Comparison of ENCODE assay signal across 8 mouse cellular contexts in genomic region chr7:45459564-45460140, GRCm38 (mm10). TPM values are rescaled to one million over a fixed set of nuclear protein-coding genes. Genes with fewer than 3 reads are reported as not detected.
DNase-seq lines count a peak whose midpoint lies in the region; ATAC-seq and TF ChIP-seq lines count a peak whose summit lies in the region.
"Not testable (repeated sequence)": the region's sequence is repeated elsewhere in the genome, so short reads cannot be mapped to it uniquely, and the experiment has no call there.

TSS of gene Ftl1 (minus strand) at chr7:45459884.

- ATAC-seq in forebrain, postnatal 0 days = peak; percentile 96
- ATAC-seq in lung, embryonic 15.5 days (ENCODE audit: borderline replicate concordance, extremely low read depth, low FRiP score, low TSS enrichment) = peak; percentile 95

- H3K4me3 ChIP-seq in MEL (ENCODE audit: control insufficient read depth in 1 of 2, insufficient read depth in 1 of 2, low read depth in 2 of 2, low read length in 2 of 2) = peak within 1 kb of the TSS; percentile 78 to 80
- peak within 1 kb of the TSS; percentile 96 for H3K4me3 ChIP-seq in cerebellum, adult 2 months (replicated peaks; ENCODE audit: insufficient read depth, low read depth, low read length)
- H3K4me3 ChIP-seq in forebrain, postnatal 0 days (ENCODE audit: low read depth, low read length) = peak within 1 kb of the TSS; percentile 87
- peak within 1 kb of the TSS; percentile 76 for H3K4me3 ChIP-seq in lung, embryonic 15.5 days

- peak in 1 of 2 experiments; percentile 37; a peak in 1 of 4 replicates for TF ChIP-seq EP300 in MEL (IDR thresholded peaks at IDR 0.05; ENCODE audit: low read depth in 1 of 2, low read length in 2 of 2)

- H3K79me2 ChIP-seq in MEL (ENCODE audit: control insufficient read depth, insufficient read depth, low read length, poor library complexity) = peaks cover 24% of the 10 kb centered on the region

- H3K9ac ChIP-seq in MEL (ENCODE audit: control insufficient read depth, low read depth, low read length, poor library complexity, severe bottlenecking) = peak within 1 kb of the TSS; percentile 93
- peak within 1 kb of the TSS; percentile 87 for H3K9ac ChIP-seq in forebrain, postnatal 0 days
- H3K9ac ChIP-seq in lung, embryonic 15.5 days = peak within 1 kb of the TSS; percentile 85

- peak within 1 kb of the TSS; percentile 96 for H3K27ac ChIP-seq in MEL (ENCODE audit: control insufficient read depth, low read depth, low read length)
- H3K27ac ChIP-seq in cerebellum, adult 2 months (ENCODE audit: insufficient read depth, low read length) = peak within 1 kb of the TSS; percentile 89
- H3K27ac ChIP-seq in forebrain, postnatal 0 days (ENCODE audit: low read depth, low read length) = peak within 1 kb of the TSS; percentile 92
- H3K27ac ChIP-seq in lung, embryonic 15.5 days = peak within 1 kb of the TSS; percentile 89

- peak within 1 kb of the TSS; percentile 76 for H3K4me2 ChIP-seq in forebrain, postnatal 0 days (ENCODE audit: low read depth)
- H3K4me2 ChIP-seq in lung, embryonic 15.5 days = peak within 1 kb of the TSS; percentile 72

- not testable (repeated sequence) for TF ChIP-seq CTCF in MEL (IDR thresholded peaks at IDR 0.05 in 2 of 3, conservative IDR thresholded peaks at IDR 0.05 in 1 of 3; ENCODE audit: control insufficient read depth in 1 of 3, insufficient read depth in 1 of 3, low read depth in 2 of 3, low read length in 3 of 3, poor library complexity in 1 of 3, severe bottlenecking in 1 of 3); cerebellum, adult 2 months (IDR thresholded peaks at IDR 0.05; ENCODE audit: borderline replicate concordance, insufficient read depth, low read depth, low read length); forebrain, postnatal 0 days (IDR thresholded peaks at IDR 0.05; ENCODE audit: low read depth)

- not testable (repeated sequence) for H3K27me3 ChIP-seq in MEL (ENCODE audit: control insufficient read depth in 1 of 2, insufficient read depth in 2 of 2, low read length in 2 of 2); cerebellum, adult 2 months (ENCODE audit: control insufficient read depth, insufficient read depth, low read length); forebrain, postnatal 0 days (ENCODE audit: insufficient read depth, low read length); lung, embryonic 15.5 days

- TF ChIP-seq POLR2A in MEL (IDR thresholded peaks at IDR 0.05; ENCODE audit: control insufficient read depth in 1 of 2, insufficient read depth in 1 of 2, low read depth in 1 of 2, low read length in 2 of 2, poor library complexity in 1 of 2) = peak; percentile 94 to 97
- TF ChIP-seq POLR2A in cerebellum, adult 2 months (IDR thresholded peaks at IDR 0.05; ENCODE audit: borderline replicate concordance, insufficient read depth, low read length) = peak; percentile 94; the same call in 1 of the 2 replicates

- peak; percentile 98 for DNase-seq in MEL (ENCODE audit: low read depth, low spot score)
- DNase-seq in cerebellum, adult 2 months = peak; percentile 95 to 99
- DNase-seq in forebrain, postnatal 0 days = peak; percentile 99
- DNase-seq in heart, postnatal 4 days = peak; percentile 97
- DNase-seq in layer of hippocampus, adult 8-10 months (ENCODE audit: low spot score in 2 of 2) = peak; percentile 97 to 98
- peak; percentile 98 for DNase-seq in ovary, adult 18-20 months (ENCODE audit: low spot score)
- peak; percentile 99 for DNase-seq in thymus, postnatal 0 days (ENCODE audit: low spot score)

- H3K36me3 ChIP-seq in MEL (ENCODE audit: control insufficient read depth in 1 of 2, insufficient read depth in 2 of 2, low read length in 2 of 2) = peaks cover 7 to 22% of the 10 kb centered on the region in 2 experiments
- peaks cover 47% of the 10 kb centered on the region for H3K36me3 ChIP-seq in forebrain, postnatal 0 days (ENCODE audit: insufficient read depth)
- H3K36me3 ChIP-seq in lung, embryonic 15.5 days = peaks cover 53% of the 10 kb centered on the region

- WGBS in cerebellum, adult 2 months = under 1% methylated on average over 37 of the region's 37 CpGs
- under 1% methylated on average over 32 of the region's 37 CpGs for WGBS in forebrain, postnatal 0 days
- WGBS in lung, embryonic 15.5 days = under 1% methylated on average over 33 of the region's 37 CpGs

- not testable (repeated sequence) for H3K9me3 ChIP-seq in MEL (replicated peaks; ENCODE audit: insufficient read depth, low read length); forebrain, postnatal 0 days (ENCODE audit: low read length); lung, embryonic 15.5 days

- not testable (repeated sequence) for TF ChIP-seq RAD21 in MEL (IDR thresholded peaks at IDR 0.05; ENCODE audit: low read depth, low read length)

- peaks cover 7 to 22% of the 10 kb centered on the region in 2 experiments; a peak in 3 of 4 replicates for H3K4me1 ChIP-seq in MEL (ENCODE audit: control insufficient read depth in 1 of 2, insufficient read depth in 2 of 2, low read length in 2 of 2)
- H3K4me1 ChIP-seq in cerebellum, adult 2 months (ENCODE audit: control insufficient read depth, insufficient read depth, low read length) = peaks cover 11% of the 10 kb centered on the region
- H3K4me1 ChIP-seq in forebrain, postnatal 0 days (ENCODE audit: insufficient read depth) = peaks cover 21% of the 10 kb centered on the region
- peaks cover 36% of the 10 kb centered on the region for H3K4me1 ChIP-seq in lung, embryonic 15.5 days

TF ChIP-seq in MEL, 35 proteins besides CTCF, POLR2A, EP300 and RAD21:
- peak; percentile 95 for TF ChIP-seq MAZ (IDR thresholded peaks at IDR 0.05; ENCODE audit: low read depth, low read length)
- peak; percentile 98 for TF ChIP-seq ZMIZ1 (IDR thresholded peaks at IDR 0.05; ENCODE audit: low read depth, low read length)
- TF ChIP-seq POLR2AphosphoS2 (IDR thresholded peaks at IDR 0.05; ENCODE audit: low read length) = peak; percentile 98
- peak; percentile 85 for TF ChIP-seq USF1 (IDR thresholded peaks at IDR 0.05; ENCODE audit: low read depth, low read length)
- peak; percentile 60 for TF ChIP-seq MXI1 (IDR thresholded peaks at IDR 0.05; ENCODE audit: low read depth, low read length)
- peak; percentile 53; the same call in 1 of the 2 replicates for TF ChIP-seq CHD2 (IDR thresholded peaks at IDR 0.05; ENCODE audit: low read length)
- TF ChIP-seq HCFC1 (IDR thresholded peaks at IDR 0.05; ENCODE audit: low read depth, low read length) = peak; percentile 64
- TF ChIP-seq NELFE (IDR thresholded peaks at IDR 0.05; ENCODE audit: low read depth, low read length) = peak; percentile 98
- TF ChIP-seq TCF12 (IDR thresholded peaks at IDR 0.05; ENCODE audit: low read depth, low read length) = 0 out of 2 replicates have a peak, but pooled peaks have one; percentile 34
- peak; percentile 98 for TF ChIP-seq TBP (IDR thresholded peaks at IDR 0.05; ENCODE audit: low read depth, low read length)
- peak; percentile 95 for TF ChIP-seq BHLHE40 (IDR thresholded peaks at IDR 0.05; ENCODE audit: borderline replicate concordance, low read depth, low read length)
- peak; percentile 38; the same call in 1 of the 2 replicates for TF ChIP-seq MAX (IDR thresholded peaks at IDR 0.05; ENCODE audit: low read length)
- TF ChIP-seq ZKSCAN1 (IDR thresholded peaks at IDR 0.05; ENCODE audit: low read depth, low read length) = 0 out of 2 replicates have a peak, but pooled peaks have one; percentile 28
- 0 out of 2 replicates have a peak, but pooled peaks have one; percentile 45 for TF ChIP-seq ELF1 (IDR thresholded peaks at IDR 0.05; ENCODE audit: low read depth, low read length)
- TF ChIP-seq POLR2AphosphoS5 (IDR thresholded peaks at IDR 0.05; ENCODE audit: borderline replicate concordance, low read depth, low read length) = peak; percentile 90; the same call in 1 of the 2 replicates

RNA-seq across cellular contexts. Expression of gene Ftl1, which starts in this region (rescaled TPM):
- total RNA-seq in MEL (2012; rRNA removed) = 1,416 and 1,470 TPM in 2 replicates
- polyA plus RNA-seq in MEL (2012; ENCODE audit: insufficient read depth in 1 of 2, insufficient read length in 2 of 2, low read depth in 1 of 2, low replicate concordance in 2 of 2, missing spikeins in 1 of 2) = 1,000 to 10,000 TPM in 1 of 2 experiments, not detected in 1; 2,290 TPM
- 463 and 480 TPM in 2 replicates for polyA plus RNA-seq in cerebellum, adult 2 months (2012; rRNA removed)
- total RNA-seq in forebrain, postnatal 0 days (2014; rRNA removed) = 2,541 and 3,015 TPM in 2 replicates
- polyA plus RNA-seq in forebrain, postnatal 0 days (2015; fragmentation: Nextera tagmentation; extraction: Ambion mirVana) = 5,542 and 6,210 TPM in 2 replicates
- 100 to 1,000 TPM; 302 to 316 TPM for total RNA-seq in heart, postnatal 4 days (2021)
- total RNA-seq in layer of hippocampus, adult 8-10 months (2022) = 100 to 1,000 TPM; 176 to 331 (median 227) TPM
- polyA plus RNA-seq in lung, embryonic 15.5 days (2015; fragmentation: Nextera tagmentation; extraction: Ambion mirVana) = 5,197 and 5,279 TPM in 2 replicates
- 3,702 and 3,772 TPM in 2 replicates for polyA plus RNA-seq in thymus, postnatal 0 days (2015; fragmentation: Nextera tagmentation; extraction: Ambion mirVana)

Comparison
In these comparisons a context has a peak if more than half of its experiments do, and no peak if none do; other contexts are left out.
1. Peak in every context shown above with its lines: DNase-seq, ATAC-seq, H3K4me3 ChIP-seq and H3K27ac ChIP-seq.